Mouse (Mus musculus): Measurements from ENCODE around the gene Zfp36.

The Zfp36 gene

DNA sequence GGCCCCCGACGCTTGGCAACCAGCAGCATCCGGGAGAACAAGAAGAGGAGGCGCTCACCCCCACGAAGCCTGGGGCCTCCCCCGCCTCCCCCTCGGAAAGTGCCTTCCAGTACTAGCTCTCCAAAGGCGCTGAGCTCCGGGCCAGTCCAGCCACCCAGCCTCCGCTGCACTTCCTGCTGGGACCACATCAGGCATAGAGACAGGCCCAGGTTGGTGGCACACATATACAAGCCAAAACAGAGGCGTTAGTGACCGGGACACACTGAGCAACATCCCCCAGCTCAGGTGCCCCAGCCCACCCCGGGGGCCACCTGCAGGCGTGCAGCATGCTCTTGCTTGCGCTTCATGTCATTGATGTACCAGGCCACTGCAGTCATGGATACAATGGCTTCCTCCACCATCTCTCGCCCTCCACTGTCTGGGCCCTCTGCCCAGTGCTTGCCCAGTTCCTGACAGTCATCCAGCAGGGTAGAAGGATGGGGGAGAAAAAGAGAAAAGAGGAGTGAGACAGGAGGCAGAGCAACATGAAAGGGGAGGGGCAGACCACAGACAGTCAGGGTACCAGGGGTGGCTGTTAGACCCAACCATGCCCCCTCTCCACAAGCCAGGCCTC lies 12.3 kb downstream of the Zfp36 start:
- DNase-seq = no peak

DNA sequence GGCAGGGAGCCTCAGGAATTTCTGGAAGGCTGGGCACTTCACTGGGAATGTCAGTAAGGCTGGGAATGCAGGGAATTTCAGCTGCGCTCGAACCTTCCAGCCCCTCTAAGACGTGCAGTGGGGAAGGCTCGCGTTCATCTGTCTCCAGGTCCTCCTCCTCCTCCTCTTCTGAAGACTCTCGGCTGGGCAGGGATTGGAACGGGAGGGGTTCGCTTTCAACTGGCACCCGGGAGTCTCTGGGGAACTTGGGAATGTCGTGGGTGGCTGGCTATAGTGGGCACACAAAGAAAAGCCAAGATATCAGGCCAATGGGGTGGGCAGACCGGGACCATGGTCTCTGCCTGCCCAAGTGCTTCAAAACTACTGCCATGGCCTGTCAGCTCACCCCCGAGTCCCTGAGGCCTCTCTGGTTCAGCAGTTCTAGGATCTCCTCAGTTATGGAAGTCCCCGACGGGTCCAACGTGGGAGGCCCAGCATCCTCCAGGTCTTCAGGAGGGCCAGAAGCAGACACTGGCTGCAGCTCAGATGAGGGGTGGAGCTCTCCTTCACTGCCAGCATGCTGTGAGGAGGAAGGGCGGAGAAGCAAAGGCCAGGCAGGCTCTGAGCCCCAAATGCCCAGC lies 17.5 kb downstream of the Zfp36 start:
- no peak for DNase-seq

DNA sequence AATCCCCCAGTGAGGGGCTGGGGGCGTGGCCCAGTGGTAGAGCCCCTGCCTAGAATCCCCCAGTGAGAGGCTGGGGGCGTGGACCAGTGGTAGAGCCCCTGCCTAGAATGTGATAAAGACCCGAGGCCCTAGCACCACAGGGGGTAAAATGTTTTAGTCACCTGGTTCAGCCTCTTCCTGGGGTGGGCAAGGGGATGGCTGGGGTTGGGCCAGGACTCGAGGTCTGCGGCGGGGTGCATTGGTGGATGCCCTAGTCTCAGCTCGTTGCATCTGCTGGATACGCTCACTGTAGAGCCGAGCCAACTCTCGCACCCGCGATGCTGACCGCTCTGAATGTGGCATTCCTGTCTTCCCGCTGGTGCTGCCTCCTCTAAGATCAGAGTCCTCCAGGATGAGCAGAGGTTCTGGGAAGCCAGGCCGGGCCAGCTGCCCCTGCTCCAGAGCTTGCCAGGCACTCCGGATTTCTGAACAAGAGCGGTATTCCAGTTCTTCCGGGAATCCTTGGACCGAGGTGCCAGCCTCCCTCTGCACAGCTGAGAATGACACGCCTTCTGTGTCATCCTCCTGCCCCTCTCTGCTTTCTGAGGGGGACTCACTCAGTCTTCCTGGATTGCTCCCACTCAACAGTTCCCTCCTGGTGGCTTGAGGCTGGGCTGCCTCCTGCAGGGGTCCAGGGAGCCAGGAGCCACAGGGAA lies 18.3 kb downstream of the Zfp36 start:
- no peak for DNase-seq

DNA sequence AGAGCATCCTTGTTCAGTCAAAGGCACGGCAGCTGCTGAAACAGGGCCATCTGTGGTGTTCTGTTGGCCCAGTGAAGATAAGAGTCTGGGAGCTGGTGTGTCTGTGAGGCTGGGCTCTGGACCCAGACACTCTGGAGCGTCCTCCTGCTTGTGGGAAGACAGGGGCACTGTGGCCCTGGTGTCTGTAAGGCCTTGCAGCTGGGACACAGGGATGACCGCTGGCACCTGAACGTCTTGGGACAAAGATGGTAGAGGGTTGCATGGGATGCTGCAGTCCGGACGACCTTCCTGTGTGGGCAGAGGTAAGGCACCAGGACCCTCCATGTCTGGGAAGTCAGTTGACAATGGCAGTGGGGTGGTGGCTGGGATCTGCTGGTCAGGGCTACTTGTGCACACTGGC lies 19.8 kb downstream of the Zfp36 start:
- DNase-seq = no peak

DNA sequence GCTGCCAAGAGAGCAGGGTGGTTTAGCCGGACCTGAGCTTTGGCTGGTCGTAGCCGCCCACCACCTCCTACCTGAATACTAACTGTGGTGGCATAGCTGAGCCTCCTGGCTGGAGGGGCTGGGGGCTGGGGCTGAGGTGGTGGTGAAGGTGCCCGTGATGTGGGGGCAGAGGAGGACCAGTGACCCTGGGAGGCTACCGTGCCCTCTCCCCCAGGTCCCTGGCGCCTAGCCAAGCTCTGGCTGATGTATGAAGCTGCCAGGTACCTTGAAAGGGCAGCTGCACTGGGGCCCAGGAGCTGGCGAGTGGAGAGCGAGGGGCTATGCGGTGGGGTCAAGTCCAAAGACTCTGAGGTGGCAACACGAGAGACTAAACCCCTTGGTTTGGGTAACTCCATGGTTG lies 20.2 kb downstream of the Zfp36 start:
- DNase-seq = no peak

DNA sequence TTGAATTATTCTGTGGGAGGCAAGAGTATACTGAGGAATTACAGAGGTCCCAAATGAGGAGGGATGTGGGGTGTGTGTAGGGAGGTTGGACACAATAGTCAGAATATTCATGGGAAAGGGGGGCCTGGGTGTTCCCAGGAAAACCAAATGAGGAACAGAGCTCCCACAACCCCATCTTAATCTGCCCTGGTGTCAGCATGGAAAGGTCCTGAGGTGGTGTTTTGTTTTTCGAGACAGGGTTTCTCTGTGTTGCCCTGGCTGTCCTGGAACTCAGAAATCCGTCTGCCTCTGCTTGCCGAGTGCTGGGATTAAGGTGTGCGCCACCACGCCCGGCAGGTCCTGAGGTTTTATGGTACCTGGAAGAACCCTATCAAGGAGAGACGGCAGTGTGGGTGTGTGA lies 21.6 kb downstream of the Zfp36 start:
- no peak for DNase-seq

DNA sequence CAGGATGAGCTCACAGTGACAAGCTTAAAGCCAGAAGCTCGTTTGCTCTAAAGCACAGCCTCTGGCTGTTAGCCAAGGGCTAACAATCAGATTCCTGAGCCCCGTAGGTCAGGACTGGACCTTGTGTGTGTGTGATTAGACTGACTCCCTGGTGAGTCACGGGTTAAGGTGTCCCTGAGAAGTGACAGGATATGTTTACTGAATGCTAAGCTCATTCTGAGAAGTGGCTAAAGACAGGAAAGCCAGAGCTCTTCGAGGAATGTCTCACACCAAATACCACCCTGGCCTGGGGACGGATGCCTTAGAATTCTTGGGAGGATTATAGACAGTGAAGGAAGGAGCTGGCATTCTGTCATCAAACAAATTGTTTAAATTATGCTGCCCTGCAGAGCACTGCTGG lies 22.1 kb downstream of the Zfp36 start:
- no peak for DNase-seq

- DNase-seq = no peak
Measured at GRCm38 (mm10) chr7:28356981-28357380, 23.1 kb downstream of the Zfp36 start.

DNA sequence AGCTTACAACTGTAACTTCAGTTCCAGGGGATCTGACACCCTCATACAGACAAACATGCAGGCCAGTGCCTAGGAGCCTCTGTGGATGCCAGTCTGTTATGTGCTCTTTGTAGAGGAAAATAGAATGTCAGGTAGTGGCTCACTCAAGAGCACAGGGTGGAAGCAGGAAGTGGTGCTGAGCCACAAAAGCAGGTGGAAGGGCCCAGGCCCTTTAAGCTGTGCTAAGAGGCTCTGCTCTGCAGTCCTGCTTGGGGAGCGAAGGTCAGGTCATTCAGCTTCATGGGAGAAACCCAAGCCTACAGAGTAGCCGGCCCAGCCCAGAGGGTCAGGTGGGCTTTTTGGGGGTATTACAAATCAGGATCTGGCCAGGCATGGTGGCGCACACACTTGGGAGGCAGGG lies 24.8 kb downstream of the Zfp36 start:
- DNase-seq = no peak

DNA sequence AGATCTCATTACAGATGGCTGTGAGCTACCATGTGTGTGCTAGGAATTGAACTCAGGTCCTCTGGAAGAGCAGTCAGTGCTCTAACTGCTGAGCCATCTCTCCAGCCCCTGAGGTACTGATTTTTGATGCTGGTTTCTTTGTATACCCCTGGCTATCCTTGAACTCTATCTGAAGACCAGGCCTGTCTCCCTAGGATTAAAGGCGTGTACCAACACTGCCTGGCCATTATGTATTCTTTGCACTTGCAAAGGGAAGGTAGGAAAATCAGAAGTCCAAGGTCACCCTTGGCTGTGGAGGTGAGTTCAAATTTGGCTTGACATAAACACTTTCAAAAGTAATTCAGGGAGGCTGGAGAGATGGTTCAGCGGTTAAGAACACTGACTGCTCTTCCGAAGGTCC lies 25.5 kb downstream of the Zfp36 start:
- no peak for DNase-seq

- no peak for DNase-seq
Measured at GRCm38 (mm10) chr7:28354113-28354581, 25.9 kb downstream of the Zfp36 start.

GRCm38 (mm10) chr7:28353267-28353666 lies 26.8 kb downstream of the Zfp36 start:
- DNase-seq = no peak

GRCm38 (mm10) chr7:28351676-28352191 lies 28.3 kb downstream of the Zfp36 start:
- no peak for DNase-seq

- DNase-seq = peak; percentile 97 to 98
Measured at GRCm38 (mm10) chr7:28350155-28350883, 29.7 kb downstream of the Zfp36 start, which contains the start of gene Rps16. Gene Rps16, plus strand, starts transcription at chr7:28350652.

- DNase-seq = no peak
Measured at GRCm38 (mm10) chr7:28348601-28349000, 31.5 kb downstream of the Zfp36 start.

- no peak for DNase-seq
Measured at GRCm38 (mm10) chr7:28347746-28348145, 32.3 kb downstream of the Zfp36 start.

- peak; percentile 73 to 77 for DNase-seq
Measured at GRCm38 (mm10) chr7:28344637-28345036, 35.4 kb downstream of the Zfp36 start.

DNA sequence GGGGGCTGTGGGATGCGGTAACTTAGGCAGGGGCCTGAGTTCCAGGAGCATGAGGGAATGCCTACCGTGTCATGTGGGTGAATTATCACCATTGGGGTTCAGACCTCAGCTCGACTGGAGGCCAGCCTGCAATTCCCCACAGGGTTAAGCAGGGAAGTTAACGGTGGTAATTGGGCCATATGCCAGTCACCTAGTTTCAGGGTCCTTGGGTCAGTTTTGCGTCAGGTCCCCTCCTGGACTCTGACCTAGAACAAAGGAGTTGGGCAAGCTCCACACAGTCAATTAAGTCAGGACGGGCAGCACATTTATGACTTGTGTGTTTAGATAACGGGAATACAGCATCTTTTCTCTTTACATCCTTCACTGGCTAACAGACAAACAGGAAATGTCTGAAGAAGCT lies 38.7 kb downstream of the Zfp36 start:
- DNase-seq = no peak

DNA sequence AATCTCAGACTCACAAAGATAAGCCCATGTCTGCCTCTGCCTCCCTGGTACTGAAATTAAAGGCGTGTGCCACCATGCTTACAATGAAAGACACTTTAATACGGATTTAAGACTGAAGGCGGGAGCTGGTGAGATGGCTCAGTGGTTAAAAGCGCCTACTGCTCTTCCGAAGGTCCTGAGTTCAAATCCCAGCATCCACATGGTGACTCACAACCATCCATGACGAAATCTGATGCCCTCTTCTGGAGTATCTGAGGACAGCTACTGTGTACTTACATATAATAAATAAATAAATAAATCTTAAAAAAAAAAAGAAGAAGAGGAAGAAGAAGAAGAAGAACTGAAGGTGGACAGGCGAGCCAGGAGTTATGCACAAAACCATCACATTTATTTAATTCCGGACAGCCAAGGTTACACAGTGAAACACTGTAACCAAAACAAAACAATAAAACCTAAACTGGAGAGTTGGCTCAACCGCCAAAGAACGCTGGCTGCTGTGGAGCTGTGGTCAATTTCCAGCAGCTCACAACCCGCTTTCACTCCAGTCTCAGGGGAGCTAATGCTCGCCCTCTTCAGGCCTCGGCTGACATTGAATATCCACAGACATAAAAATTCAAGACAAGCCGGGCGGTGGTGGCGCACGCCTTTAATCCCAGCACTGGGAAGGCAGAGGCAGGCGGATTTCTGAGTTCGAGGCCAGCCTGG lies 40.7 kb downstream of the Zfp36 start:
- peak; percentile 28 to 37 for DNase-seq

GRCm38 (mm10) chr7:28338108-28338998 lies 41.7 kb downstream of the Zfp36 start, which contains the start of gene Supt5:
Gene Supt5, minus strand, starts transcription at chr7:28338746.
- peak; percentile 95 to 96 for DNase-seq

DNA sequence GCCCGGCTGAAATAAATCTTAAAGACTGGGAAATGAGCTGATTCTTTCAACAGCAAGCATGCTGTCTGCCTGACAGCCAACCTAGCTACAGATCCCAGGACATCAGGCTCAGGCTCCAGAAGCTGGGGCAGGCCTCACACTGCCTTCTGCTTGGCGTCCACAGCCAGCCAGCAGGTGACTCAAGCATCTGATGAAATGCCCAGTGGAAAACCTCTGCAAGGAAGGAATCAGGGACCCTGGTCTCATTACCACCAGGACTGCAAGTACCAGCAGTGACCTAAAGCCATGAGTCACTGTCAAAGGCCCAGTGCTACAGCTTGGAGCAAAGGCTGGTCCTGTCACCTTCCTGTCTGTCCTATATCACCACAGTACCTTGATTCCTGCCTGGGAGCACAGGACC lies 44.6 kb downstream of the Zfp36 start:
- no peak for DNase-seq
